Mouse (Mus musculus): Measurements from ENCODE around the gene Hist2h3c2.
A peak's percentile ranks its signal among the peaks of the same experiment; 100 is the strongest.

DNA sequence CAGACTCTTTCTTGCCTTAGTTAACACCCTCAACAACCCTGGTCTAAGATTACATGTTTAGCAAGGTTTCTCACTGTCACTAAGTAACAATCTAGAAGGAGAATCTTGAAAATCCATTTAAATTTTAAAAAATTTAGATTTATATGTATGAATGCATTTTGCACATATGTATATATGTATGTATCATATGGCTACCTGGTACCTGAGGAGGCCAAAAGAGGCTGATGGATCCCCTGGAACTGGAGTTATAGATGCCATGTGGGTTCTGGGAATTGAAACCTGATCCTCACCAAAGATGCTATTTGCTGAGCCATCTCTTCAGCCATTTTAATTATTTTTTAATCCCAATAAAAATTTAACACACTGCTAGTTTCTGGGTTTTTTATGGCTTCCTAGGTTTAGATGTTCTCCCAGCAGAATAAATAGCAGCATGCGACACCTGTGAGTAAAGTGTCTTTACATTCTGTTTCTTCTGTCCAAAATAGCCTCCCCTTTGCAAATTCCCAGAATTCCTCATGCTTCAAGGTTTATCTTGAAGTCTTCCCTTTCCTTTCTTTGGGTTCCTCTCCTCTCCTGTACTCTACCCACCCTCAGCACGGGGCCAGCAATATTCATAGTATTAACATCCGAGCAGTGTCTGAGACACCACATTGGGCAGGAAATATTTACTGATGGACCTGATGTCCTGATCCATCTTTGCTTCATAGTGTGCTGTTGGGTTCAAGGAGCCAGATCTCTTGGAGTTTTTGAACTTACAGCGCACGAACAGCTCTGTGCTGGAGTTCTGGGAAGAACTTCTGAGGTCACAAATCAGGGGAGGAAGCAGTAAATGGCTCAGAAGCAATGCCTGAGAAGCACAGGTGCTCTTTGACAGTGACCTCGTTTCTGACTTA is 9.5 kb upstream of the Hist2h3c2 start:
- TF ChIP-seq CTCF (IDR thresholded peaks at IDR 0.05; ENCODE audit: borderline replicate concordance, insufficient read depth, low read length) (no peak), POLR2A (IDR thresholded peaks at IDR 0.05; ENCODE audit: low read depth, low read length) (0 out of 2 replicates have a peak, but pooled peaks have one; percentile 53)
